Mouse (Mus musculus) heart, embryonic 10.5 days (tissue): Measurements from ENCODE around the gene Muc2. TPM values are rescaled to one million over a fixed set of nuclear protein-coding genes. Genes with fewer than 3 reads are reported as not detected.

Source experiments
- DNase-seq: peaks from one replicate; pipeline ENCODE4 v3.0.0-alpha.2; 2017; ENCODE audit warnings: low spot score
- H3K27ac ChIP-seq: fragments of 300-500 bp; sonication (generic); 2 replicates; pipeline ENCODE4 v1.5.1; 2016; ENCODE audit warnings: mild to moderate bottlenecking
- H3K27me3 ChIP-seq: fragments of 300-500 bp; sonication (generic); 2 replicates; pipeline ENCODE4 v1.6.1; 2016; ENCODE audit warnings: mild to moderate bottlenecking; ENCODE audit not compliant: poor library complexity, insufficient read depth, severe bottlenecking
- H3K36me3 ChIP-seq: fragments of 300-500 bp; sonication (generic); 2 replicates; pipeline ENCODE4 v1.6.1; 2016; ENCODE audit warnings: mild to moderate bottlenecking, moderate library complexity
- H3K4me1 ChIP-seq: fragments of 300-500 bp; sonication (generic); 2 replicates; pipeline ENCODE4 v1.6.1; 2016; ENCODE audit warnings: mild to moderate bottlenecking
- H3K4me3 ChIP-seq: fragments of 300-500 bp; sonication (generic); 2 replicates; pipeline ENCODE4 v1.5.1; 2016; ENCODE audit warnings: mild to moderate bottlenecking, moderate library complexity
- H3K9me3 ChIP-seq: fragments of 300-500 bp; sonication (generic); 2 replicates; pipeline ENCODE4 v1.6.1; 2016; ENCODE audit warnings: mild to moderate bottlenecking, moderate library complexity
- WGBS: fragments of 180-500 bp; shearing (Covaris S2); methylation state at CpG from one replicate; pipeline ENCODE4 v1.1.7; 2016; 5-methylcytosine and 5-hydroxymethylcytosine counted together
- polyA plus RNA-seq: library from polyadenylated mRNA; unstranded; fragments of >200 nt; fragmentation: Nextera tagmentation; extraction: Ambion mirVana; gene quantifications from 2 replicates; pipeline ENCODE4 v1.2.1, GENCODE M21; 2016

Muc2 gene
- polyA plus RNA-seq, 1 experiment from 2014 or later, result 0.21 TPM

DNA sequence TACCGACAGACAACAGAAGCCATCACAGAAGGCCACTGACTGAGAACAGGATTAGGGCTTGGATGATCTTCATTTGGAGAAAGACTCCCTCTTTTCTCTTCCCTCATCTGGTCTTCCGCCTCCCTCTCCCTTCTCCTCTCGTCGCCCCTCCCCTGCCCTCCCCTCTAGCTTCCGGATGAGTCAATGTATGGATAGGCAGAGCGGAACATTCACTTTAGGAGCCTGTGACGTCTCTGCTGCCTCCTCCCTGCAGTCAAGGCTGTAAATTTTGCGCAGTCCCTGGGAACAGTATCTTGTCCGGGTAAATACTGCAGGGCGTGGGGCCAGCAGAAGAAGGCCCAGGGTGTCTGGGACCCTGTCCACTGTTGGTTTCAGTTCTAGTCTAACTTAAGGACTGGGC, 2.8 kb upstream of the Muc2 start:
- Histone ChIP-seq H3K27ac (no peak overlapping the region), H3K4me1 (no peaks in the 10 kb centered on the region), H3K27me3 (peaks cover 27% of the 10 kb centered on the region), H3K9me3 (no peaks in the 10 kb centered on the region), H3K36me3 (no peaks in the 10 kb centered on the region), H3K4me3 (no peak overlapping the region)
- no peak for DNase-seq
- 61% methylated on average over 10 of the region's 10 CpGs for WGBS

DNA sequence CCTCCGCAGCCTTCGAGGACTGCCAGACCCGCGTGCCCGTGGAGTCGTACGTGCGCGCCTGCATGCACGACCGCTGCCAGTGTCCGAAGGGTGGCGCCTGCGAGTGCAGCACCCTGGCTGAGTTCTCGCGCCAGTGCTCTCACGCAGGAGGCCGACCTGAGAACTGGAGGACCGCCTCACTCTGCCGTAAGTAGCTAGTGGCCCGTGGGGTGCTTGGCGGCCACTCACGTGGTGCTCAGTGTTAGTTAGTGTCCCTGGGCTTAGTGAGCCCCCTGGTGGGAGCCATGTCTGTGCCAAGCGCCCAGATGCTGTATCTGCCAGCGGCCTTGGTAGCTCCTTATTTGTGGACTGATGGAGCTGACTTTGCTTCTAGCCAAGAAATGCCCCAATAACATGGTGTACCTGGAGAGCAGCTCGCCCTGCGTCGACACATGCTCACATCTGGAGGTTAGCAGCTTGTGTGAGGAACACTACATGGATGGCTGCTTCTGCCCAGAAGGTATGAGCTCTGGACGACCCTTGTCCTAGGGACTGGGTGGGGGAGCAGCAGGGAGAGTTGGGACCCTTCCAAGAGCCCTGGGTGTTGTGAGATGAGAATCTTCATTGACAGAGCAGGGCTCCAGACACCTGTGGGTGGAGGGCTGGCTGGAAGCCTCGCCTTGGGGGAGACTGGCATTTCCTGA, 3.6 kb downstream of the Muc2 start:
- Histone ChIP-seq H3K4me1 (no peaks in the 10 kb centered on the region), H3K27me3 (peaks cover 67% of the 10 kb centered on the region), H3K27ac (peak overlapping the region; percentile 16; the same call in 1 of the 2 replicates), H3K9me3 (no peaks in the 10 kb centered on the region), H3K4me3 (peak overlapping the region; percentile 42), H3K36me3 (no peaks in the 10 kb centered on the region)
- 33% methylated on average over 30 of the region's 30 CpGs for WGBS
- DNase-seq, result no peak

DNA sequence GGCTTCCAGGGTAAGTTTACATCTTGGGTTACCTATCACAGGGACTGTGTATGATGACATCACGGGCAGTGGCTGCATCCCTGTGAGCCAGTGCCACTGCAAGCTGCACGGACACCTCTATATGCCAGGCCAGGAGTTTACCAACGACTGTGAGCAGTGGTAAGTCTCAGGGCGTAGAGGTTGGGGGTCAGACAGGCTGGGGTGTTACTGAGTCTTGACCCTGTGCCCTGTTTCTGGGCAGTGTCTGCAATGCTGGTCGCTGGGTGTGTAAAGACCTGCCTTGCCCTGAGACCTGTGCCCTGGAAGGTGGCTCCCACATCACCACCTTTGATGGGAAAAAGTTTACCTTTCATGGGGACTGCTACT, 4.1 kb downstream of the Muc2 start:
- H3K27me3 ChIP-seq, result peaks cover 67% of the 10 kb centered on the region
- H3K9me3 ChIP-seq, result no peaks in the 10 kb centered on the region
- H3K4me1 ChIP-seq, result no peaks in the 10 kb centered on the region
- 81% methylated on average over 5 of the region's 5 CpGs for WGBS
- H3K4me3 ChIP-seq, result no peak overlapping the region
- DNase-seq, result no peak
- H3K27ac ChIP-seq, result no peak overlapping the region
- H3K36me3 ChIP-seq, result no peaks in the 10 kb centered on the region

DNA sequence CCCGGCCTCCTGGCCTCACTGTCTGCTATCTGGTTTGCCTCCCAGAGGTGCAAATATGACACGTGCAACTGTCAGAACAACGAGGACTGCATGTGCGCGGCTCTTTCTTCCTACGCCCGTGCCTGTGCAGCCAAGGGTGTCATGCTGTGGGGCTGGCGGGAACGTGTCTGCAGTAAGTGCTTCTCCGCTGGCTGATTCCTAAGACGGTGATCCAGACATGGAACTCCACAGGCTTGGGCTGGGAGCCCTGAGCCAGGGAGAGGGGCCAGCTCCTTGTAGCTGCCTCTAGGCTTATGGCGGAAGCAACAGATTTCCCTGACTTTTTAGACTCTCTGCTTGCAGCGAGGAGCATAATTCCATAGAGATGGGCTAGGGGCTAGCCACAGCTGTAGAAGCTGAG, 6.4 kb downstream of the Muc2 start:
- Histone ChIP-seq H3K9me3 (no peaks in the 10 kb centered on the region), H3K27me3 (peaks cover 46% of the 10 kb centered on the region), H3K36me3 (no peaks in the 10 kb centered on the region), H3K27ac (no peak overlapping the region), H3K4me1 (no peaks in the 10 kb centered on the region), H3K4me3 (no peak overlapping the region)
- DNase-seq, result no peak
- WGBS, result 75% methylated on average over 13 of the region's 13 CpGs

DNA sequence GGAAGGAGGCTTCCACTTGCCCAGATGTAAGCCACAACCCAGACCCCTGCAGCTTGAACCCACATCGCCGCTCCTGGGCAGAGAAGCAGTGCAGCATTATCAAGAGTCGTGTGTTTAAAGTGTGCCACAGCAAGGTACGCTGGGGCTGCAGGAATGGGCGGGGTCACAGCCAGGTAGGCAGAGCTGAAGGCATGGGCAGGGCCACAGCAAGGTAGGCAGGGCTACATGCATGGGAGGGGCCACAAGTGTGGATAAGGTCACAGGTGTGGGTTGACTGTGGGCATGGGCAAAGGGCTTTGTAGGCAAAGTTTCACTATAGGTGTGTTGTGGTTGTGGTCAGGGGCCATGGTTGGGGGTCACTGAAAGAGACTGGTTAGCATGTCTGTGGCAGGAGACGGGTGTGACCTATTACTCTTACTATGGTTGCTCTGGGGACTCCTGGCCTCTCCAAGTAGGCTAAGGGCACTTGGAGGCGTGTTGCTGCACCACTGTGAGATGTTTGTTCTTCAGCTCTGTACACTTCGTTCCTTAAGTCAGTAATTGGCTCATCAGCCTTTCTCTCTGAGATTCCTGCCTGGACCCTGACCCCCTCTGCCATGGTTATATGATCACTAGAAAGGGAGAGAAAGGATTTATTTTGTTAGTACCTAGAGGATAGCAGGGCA, 9.5 kb downstream of the Muc2 start:
- no peak overlapping the region for H3K4me3 ChIP-seq
- 77% methylated on average over 8 of the region's 8 CpGs for WGBS
- DNase-seq, result no peak

DNA sequence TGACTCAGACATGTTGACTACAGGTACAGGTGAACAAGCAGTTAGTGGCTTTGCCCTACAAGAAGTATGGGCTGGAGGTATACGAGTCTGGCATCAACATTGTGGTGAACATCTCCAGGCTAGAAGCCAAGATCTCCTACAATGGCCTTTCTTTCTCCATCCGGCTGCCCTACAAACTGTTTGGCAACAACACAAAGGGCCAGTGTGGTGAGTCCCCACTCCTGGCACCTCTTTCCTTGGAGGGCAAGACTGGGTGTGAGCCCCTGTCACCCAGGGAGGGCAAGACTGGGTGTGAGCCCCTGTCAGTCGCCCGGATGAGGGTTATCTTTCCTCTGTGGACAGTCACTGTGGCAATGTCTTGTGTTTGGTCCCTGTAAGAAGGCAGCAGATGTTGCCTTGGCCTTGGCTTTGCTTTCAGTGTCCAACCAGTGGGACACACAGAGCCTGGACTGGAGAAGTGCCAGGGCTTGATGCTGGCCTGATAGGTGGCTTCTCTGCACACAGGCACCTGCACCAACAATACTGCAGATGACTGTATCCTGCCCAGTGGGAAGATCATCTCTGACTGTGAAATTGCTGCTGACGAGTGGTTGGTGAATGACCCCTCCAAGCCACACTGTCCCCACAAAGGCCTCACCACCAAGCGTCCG, 57.4 kb downstream of the Muc2 start:
- 0 out of 2 replicates have a peak, but pooled peaks cover 3% of the 10 kb centered on the region for H3K27me3 ChIP-seq
- H3K4me3 ChIP-seq, result no peak overlapping the region
- WGBS, result 81% methylated on average over 7 of the region's 7 CpGs
- no peaks in the 10 kb centered on the region for H3K4me1 ChIP-seq
- H3K27ac ChIP-seq, result no peak overlapping the region
- DNase-seq, result no peak
- H3K9me3 ChIP-seq, result no peaks in the 10 kb centered on the region
- no peaks in the 10 kb centered on the region for H3K36me3 ChIP-seq

More for the DNA sequence above, 9.5 kb downstream of the Muc2 start:
- H3K27ac ChIP-seq, result no peak overlapping the region
- no peaks in the 10 kb centered on the region for H3K36me3 ChIP-seq
- H3K27me3 ChIP-seq, result peaks cover 17% of the 10 kb centered on the region; the same call in 1 of the 2 replicates
- H3K4me1 ChIP-seq, result no peaks in the 10 kb centered on the region
- H3K9me3 ChIP-seq, result no peaks in the 10 kb centered on the region

DNA sequence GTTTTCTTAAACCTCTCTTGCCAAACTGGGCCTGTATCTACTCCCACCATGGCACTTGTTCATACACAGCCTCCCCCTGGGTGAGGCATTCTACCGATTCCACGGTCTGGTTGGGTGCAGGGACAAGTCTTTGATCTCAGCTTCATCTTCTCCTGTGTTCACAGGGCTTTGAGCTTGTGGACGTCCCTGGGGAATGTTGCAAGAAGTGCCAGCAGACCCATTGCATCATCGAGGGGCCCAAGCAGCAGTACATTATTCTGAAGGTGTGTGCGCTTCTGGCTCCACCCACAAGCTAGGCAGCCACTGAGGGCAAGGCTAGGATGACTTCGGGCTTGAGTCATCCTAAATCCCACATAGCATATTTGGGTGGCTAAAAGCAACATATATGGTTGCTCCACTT, 62.4 kb downstream of the Muc2 start:
- Histone ChIP-seq H3K4me1 (no peaks in the 10 kb centered on the region), H3K27me3 (peaks cover 6% of the 10 kb centered on the region; the same call in 1 of the 2 replicates), H3K9me3 (no peaks in the 10 kb centered on the region), H3K36me3 (no peaks in the 10 kb centered on the region), H3K27ac (no peak overlapping the region), H3K4me3 (no peak overlapping the region)
- WGBS, result 77% methylated on average over 6 of the region's 6 CpGs
- DNase-seq, result no peak

DNA sequence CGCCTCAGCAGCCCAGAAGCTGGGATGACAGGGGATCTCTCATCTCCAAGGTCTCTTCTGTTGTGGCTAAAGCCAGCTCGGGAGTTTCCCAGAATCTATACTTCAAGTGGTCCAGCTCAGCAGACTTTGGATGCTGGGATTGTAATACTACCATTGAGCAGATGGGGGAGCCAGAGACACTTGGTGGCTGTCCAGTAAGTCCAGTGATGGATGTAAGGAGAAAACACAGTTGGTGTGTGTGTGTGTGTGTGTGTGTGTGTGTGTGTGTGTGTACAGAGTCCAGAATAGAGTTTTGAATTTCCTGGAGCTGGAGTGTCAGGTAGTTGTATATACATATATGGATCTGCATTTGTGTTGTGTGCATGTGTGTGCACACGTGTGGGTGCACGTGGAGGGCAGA, 65.7 kb downstream of the Muc2 start:
- Histone ChIP-seq H3K27ac (no peak overlapping the region), H3K27me3 (peaks cover 6% of the 10 kb centered on the region; the same call in 1 of the 2 replicates), H3K9me3 (no peaks in the 10 kb centered on the region), H3K4me3 (no peak overlapping the region), H3K4me1 (no peaks in the 10 kb centered on the region), H3K36me3 (no peaks in the 10 kb centered on the region)
- 55% methylated on average over 4 of the region's 4 CpGs for WGBS
- no peak for DNase-seq

DNA sequence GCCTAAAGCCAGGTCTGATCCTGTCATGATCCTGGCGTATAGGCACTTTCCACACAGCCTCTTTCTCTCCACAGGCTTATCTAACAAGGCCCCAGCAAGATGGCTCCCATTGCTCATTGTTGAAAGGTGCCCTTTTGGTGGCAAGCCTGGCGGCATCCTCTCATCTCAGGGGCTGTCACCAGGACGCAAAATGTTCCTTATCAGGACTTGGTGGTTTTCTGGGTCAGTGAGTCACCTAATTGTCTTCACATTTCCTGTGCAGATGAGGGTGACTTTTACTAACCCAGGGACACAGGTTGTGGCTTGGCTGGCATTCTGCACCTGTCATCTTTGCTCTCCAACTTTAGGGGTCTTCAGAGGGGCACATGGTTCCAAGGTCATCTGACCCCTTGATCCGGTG, 68.2 kb downstream of the Muc2 start:
- Histone ChIP-seq H3K36me3 (no peaks in the 10 kb centered on the region), H3K27ac (no peak overlapping the region), H3K4me3 (no peak overlapping the region), H3K27me3 (no peaks in the 10 kb centered on the region; the same call in 1 of the 2 replicates), H3K4me1 (no peaks in the 10 kb centered on the region), H3K9me3 (no peaks in the 10 kb centered on the region)
- no peak for DNase-seq
- WGBS, result 51% methylated on average over 4 of the region's 4 CpGs

DNA sequence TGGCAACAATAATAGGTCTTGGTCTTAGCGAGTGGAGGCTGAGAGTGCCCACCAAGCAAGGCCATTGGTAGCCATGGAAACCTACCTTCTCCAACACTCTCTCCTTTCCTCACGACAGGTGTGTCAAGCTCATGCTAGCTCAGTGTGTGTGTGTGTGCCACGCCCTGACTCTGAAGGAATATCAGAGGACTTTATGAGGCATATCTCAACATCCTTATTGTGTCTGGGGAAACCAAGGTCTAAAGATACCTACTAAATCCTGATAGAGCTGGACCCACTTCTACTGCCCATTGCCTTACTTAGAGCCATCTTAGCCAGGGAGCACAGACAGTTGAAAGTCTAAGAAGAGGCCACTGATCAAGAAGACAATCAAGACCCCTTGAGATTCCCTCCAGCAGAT, 80.4 kb downstream of the Muc2 start:
- no peaks in the 10 kb centered on the region for H3K36me3 ChIP-seq
- DNase-seq, result no peak
- H3K27ac ChIP-seq, result no peak overlapping the region
- H3K9me3 ChIP-seq, result no peaks in the 10 kb centered on the region
- 76% methylated on average over 3 of the region's 3 CpGs for WGBS
- H3K27me3 ChIP-seq, result 0 out of 2 replicates have a peak, but pooled peaks cover 8% of the 10 kb centered on the region
- H3K4me1 ChIP-seq, result peaks cover 13% of the 10 kb centered on the region; the same call in 1 of the 2 replicates
- H3K4me3 ChIP-seq, result no peak overlapping the region

DNA sequence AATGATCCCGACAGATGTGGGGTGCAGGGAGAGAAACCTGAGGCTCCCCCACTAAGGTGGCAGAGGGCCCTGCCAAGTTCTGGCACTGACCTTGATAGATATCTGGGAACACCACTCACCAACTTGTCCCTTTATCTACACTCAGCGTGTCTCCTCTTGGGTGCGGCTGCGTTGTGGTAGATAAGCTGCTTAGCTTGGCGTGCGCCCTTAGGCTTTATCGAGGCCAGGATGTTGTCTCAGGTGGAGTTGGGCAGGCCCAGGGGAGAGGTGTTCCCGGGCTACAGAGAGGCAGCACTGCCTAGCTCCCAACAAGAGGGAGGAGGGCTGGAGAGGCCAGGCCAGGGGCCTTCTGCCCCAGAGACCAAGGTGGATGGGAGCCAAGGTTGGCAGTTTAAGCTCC, 80.8 kb downstream of the Muc2 start:
- Histone ChIP-seq H3K4me1 (peaks cover 13% of the 10 kb centered on the region; the same call in 1 of the 2 replicates), H3K27ac (0 out of 2 replicates have a peak overlapping the region, but pooled peaks have one; percentile 10), H3K27me3 (0 out of 2 replicates have a peak, but pooled peaks cover 8% of the 10 kb centered on the region), H3K9me3 (no peaks in the 10 kb centered on the region), H3K4me3 (no peak overlapping the region), H3K36me3 (no peaks in the 10 kb centered on the region)
- DNase-seq, result no peak
- WGBS, result 50% methylated on average over 8 of the region's 8 CpGs

DNA sequence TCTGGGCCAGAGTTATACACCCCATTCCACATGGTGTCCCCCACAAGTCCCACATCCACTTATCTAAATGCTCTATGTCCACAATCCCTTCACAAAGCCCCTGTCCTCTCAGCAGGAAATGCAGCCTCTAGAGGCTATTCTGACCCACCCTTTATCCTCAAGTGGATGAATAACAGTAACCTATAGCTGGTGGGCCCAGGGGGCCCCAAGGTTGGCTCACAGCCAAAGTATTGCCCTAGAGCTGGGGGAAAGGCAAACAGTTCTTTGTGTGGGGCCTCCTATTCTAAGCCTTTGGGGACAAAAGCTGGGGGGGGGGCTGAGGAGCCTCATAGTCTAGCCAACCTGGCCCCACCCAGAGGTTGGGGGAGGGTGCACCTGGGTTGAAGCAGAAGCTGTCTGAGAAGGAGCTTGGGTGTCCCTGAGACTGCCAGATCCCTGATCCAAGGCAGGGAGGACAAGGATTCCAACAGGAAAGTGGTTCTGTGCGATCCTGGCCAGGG, 82.0 kb downstream of the Muc2 start:
- no peaks in the 10 kb centered on the region for H3K9me3 ChIP-seq
- 59% methylated on average over 1 of the region's 1 CpGs for WGBS

DNA sequence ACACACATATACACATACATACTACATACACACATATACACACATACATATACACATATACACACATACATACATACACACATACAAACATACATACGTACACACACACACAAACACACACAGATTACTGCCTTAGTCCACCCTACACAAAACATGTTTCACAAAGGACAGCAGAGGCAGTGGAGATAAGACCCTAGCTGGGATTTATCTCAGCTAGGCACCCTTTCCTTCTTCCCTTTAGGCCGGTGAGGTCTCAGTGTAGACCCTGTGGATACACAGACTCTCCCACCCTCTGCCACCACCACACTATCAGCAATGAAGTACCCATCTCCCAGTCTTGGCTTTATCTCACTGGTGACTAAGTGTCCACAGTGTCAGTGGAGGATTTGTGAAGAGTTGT, 84.7 kb downstream of the Muc2 start:
- 0 out of 2 replicates have a peak, but pooled peaks cover 3% of the 10 kb centered on the region for H3K27me3 ChIP-seq
- 59% methylated on average over 2 of the region's 2 CpGs for WGBS
- no peaks in the 10 kb centered on the region for H3K36me3 ChIP-seq
- no peak for DNase-seq
- no peak overlapping the region for H3K27ac ChIP-seq
- no peak overlapping the region for H3K4me3 ChIP-seq
- H3K9me3 ChIP-seq, result no peaks in the 10 kb centered on the region
- peaks cover 13% of the 10 kb centered on the region; the same call in 1 of the 2 replicates for H3K4me1 ChIP-seq

More for the DNA sequence above, 82.0 kb downstream of the Muc2 start:
- no peak overlapping the region for H3K4me3 ChIP-seq
- peaks cover 13% of the 10 kb centered on the region; the same call in 1 of the 2 replicates for H3K4me1 ChIP-seq
- H3K27ac ChIP-seq, result no peak overlapping the region
- DNase-seq, result no peak
- 0 out of 2 replicates have a peak, but pooled peaks cover 8% of the 10 kb centered on the region for H3K27me3 ChIP-seq
- H3K36me3 ChIP-seq, result no peaks in the 10 kb centered on the region
